ENCODE assay signal across 8 mouse cellular contexts in the genomic region with DNA sequence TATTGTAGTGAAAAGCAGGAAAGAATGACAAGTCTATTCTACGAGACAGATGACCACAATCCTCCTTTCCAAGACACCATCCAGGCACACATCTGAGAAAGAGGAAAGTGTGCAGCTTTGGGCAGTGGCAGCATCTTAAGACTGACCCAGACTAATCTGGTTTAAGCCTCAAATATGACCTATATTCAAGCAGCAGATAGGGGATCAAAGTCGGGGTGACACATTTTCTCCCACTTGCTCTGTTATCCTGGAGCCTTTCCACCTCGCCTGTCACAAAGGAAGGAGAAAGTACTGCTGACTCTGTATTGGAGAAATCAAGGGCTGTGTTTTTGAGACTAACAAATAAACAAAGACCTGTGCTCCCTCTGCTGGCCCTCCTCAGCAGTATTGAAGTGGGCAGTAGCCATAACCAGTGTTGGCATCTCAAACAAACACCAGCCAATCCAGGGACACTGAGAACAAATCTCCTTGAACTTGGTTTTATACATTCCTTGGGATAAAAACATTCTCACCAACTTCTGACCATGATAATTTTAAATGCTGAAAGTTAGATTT. TPM values are rescaled to one million over a fixed set of nuclear protein-coding genes. Genes with fewer than 3 reads are reported as not detected.
DNase-seq lines count a peak whose midpoint lies in the region; ATAC-seq lines count a peak whose summit lies in the region.

No protein-coding gene starts in this region.

- H3K27me3 ChIP-seq in midbrain, embryonic 12.5 days, result peaks cover 10% of the 10 kb centered on the region

- H3K27ac ChIP-seq in midbrain, embryonic 12.5 days (replicated peaks), result peak overlapping the region; percentile 40

- no peak overlapping the region for H3K4me2 ChIP-seq in midbrain, embryonic 12.5 days (replicated peaks)

- DNase-seq in cerebellum, postnatal 10 days, result peak; percentile 87 to 89
- DNase-seq in cerebellum, adult 11-12 months, result no peak
- DNase-seq in layer of hippocampus, adult 9-11 months, result peak; percentile 27
- DNase-seq in layer of hippocampus, adult 18-20 months (ENCODE audit: low spot score in 2 of 2), result no peak
- DNase-seq in adrenal gland, postnatal 25 days, result peak; percentile 22
- no peak for DNase-seq in urinary bladder, postnatal 14 days (ENCODE audit: low spot score)
- no peak for DNase-seq in thymus, adult 18-20 months

- 43% methylated on average over 3 of the region's 3 CpGs for WGBS in midbrain, embryonic 12.5 days

- peaks cover 49% of the 10 kb centered on the region for H3K4me1 ChIP-seq in midbrain, embryonic 12.5 days

- H3K4me3 ChIP-seq in midbrain, embryonic 12.5 days, result no peak overlapping the region

- H3K36me3 ChIP-seq in midbrain, embryonic 12.5 days, result no peaks in the 10 kb centered on the region

- no peaks in the 10 kb centered on the region for H3K9me3 ChIP-seq in midbrain, embryonic 12.5 days

- no peak for ATAC-seq in midbrain, embryonic 12.5 days (ENCODE audit: low FRiP score, low read depth)

- H3K9ac ChIP-seq in midbrain, embryonic 12.5 days (replicated peaks), result no peak overlapping the region

RNA-seq across cellular contexts. Expression of a gene that starts 34.7 kb away (rescaled TPM):
- total RNA-seq in layer of hippocampus, adult 18-20 months (2021), result 1 to 10 TPM; 6.5 to 7.4 TPM
- total RNA-seq in adrenal gland, postnatal 25 days (2021), result 5.8 and 7.5 TPM in 2 replicates
- polyA plus RNA-seq in midbrain, embryonic 12.5 days (2016; fragmentation: Nextera tagmentation; extraction: Ambion mirVana), result 12.2 and 12.8 TPM in 2 replicates

Comparison
In these comparisons a context has a peak if more than half of its experiments do, and no peak if none do; other contexts are left out.
1. DNase-seq: peak in cerebellum, postnatal 10 days (2 of 2), layer of hippocampus, adult 9-11 months (single experiment) and adrenal gland, postnatal 25 days (single experiment); none in cerebellum, adult 11-12 months (single experiment), layer of hippocampus, adult 18-20 months (0 of 2), urinary bladder, postnatal 14 days (single experiment) and thymus, adult 18-20 months (0 of 2).